9 mouse cellular contexts compared by ENCODE assay signal in genomic region chrX:73637415-73637814, GRCm38 (mm10). TPM values are rescaled to one million over a fixed set of nuclear protein-coding genes. Genes with fewer than 3 reads are reported as not detected.
A peak's percentile ranks its signal among the peaks of the same experiment; 100 is the strongest.
DNase-seq lines count a peak whose midpoint lies in the region; ATAC-seq and TF ChIP-seq lines count a peak whose summit lies in the region.
"Had no signal": no experiment of that assay in that cellular context is flagged by ENCODE, and none has a peak within 500 bp of the region (broad histone marks: within the 10 kb centered on the region; RNA-seq: fewer than 3 reads in every experiment).

No protein-coding gene starts in this region.

- H3K4me1 ChIP-seq in kidney, postnatal 0 days (replicated peaks; ENCODE audit: insufficient read depth, low read length) = no peaks in the 10 kb centered on the region
- no peaks in the 10 kb centered on the region for H3K4me1 ChIP-seq in embryonic facial prominence, embryonic 12.5 days
- H3K4me1 ChIP-seq in hindbrain, postnatal 0 days (ENCODE audit: insufficient read depth, low read length) = no peaks in the 10 kb centered on the region
- peaks cover 5% of the 10 kb centered on the region; the same call in 1 of the 2 replicates for H3K4me1 ChIP-seq in midbrain, embryonic 16.5 days (ENCODE audit: control insufficient read depth, insufficient read depth, low read length)

- no peak for ATAC-seq in kidney, postnatal 0 days (replicated peaks; ENCODE audit: low FRiP score, low read depth)
- ATAC-seq in embryonic facial prominence, embryonic 12.5 days (ENCODE audit: insufficient number of reproducible peaks, insufficient read depth, low FRiP score, low TSS enrichment) = no peak
- no peak for ATAC-seq in hindbrain, postnatal 0 days
- no peak for ATAC-seq in midbrain, embryonic 16.5 days
- no peak for ATAC-seq in megakaryocyte progenitor cell, adult 5-6 weeks (replicated peaks; ENCODE audit: poor library complexity)

- no peaks in the 10 kb centered on the region for H3K36me3 ChIP-seq in kidney, postnatal 0 days (ENCODE audit: insufficient read depth, low read length)
- H3K36me3 ChIP-seq in embryonic facial prominence, embryonic 12.5 days = no peaks in the 10 kb centered on the region
- H3K36me3 ChIP-seq in hindbrain, postnatal 0 days (ENCODE audit: insufficient read depth, low read length) = no peaks in the 10 kb centered on the region
- no peaks in the 10 kb centered on the region for H3K36me3 ChIP-seq in midbrain, embryonic 16.5 days (ENCODE audit: control insufficient read depth, insufficient read depth, low read length)

- H3K27ac ChIP-seq in kidney, postnatal 0 days = no peak overlapping the region
- no peak overlapping the region for H3K27ac ChIP-seq in embryonic facial prominence, embryonic 12.5 days
- no peak overlapping the region for H3K27ac ChIP-seq in hindbrain, postnatal 0 days
- H3K27ac ChIP-seq in midbrain, embryonic 16.5 days (ENCODE audit: low read length) = no peak overlapping the region

- WGBS in kidney, postnatal 0 days = 14% methylated on average over 19 of the region's 19 CpGs
- WGBS in embryonic facial prominence, embryonic 12.5 days = 14% methylated on average over 17 of the region's 19 CpGs
- WGBS in hindbrain, postnatal 0 days = 22% methylated on average over 18 of the region's 19 CpGs
- 23% methylated on average over 15 of the region's 19 CpGs for WGBS in midbrain, embryonic 16.5 days

- no peaks in the 10 kb centered on the region for H3K9me3 ChIP-seq in kidney, postnatal 0 days (replicated peaks; ENCODE audit: low read length)
- H3K9me3 ChIP-seq in embryonic facial prominence, embryonic 12.5 days = no peaks in the 10 kb centered on the region
- no peaks in the 10 kb centered on the region for H3K9me3 ChIP-seq in hindbrain, postnatal 0 days (ENCODE audit: low read length)
- no peaks in the 10 kb centered on the region for H3K9me3 ChIP-seq in midbrain, embryonic 16.5 days (replicated peaks; ENCODE audit: control insufficient read depth, low read length, poor library complexity, severe bottlenecking)

- H3K9ac ChIP-seq in kidney, postnatal 0 days (ENCODE audit: low read depth, low read length) = no peak overlapping the region
- no peak overlapping the region for H3K9ac ChIP-seq in embryonic facial prominence, embryonic 12.5 days
- no peak overlapping the region for H3K9ac ChIP-seq in hindbrain, postnatal 0 days (replicated peaks; ENCODE audit: low read length)
- 0 out of 2 replicates have a peak overlapping the region, but pooled peaks have one; percentile 25 for H3K9ac ChIP-seq in midbrain, embryonic 16.5 days (ENCODE audit: low read depth, low read length)

- H3K4me2 ChIP-seq in kidney, postnatal 0 days (ENCODE audit: low read length) = peak overlapping the region; percentile 58
- H3K4me2 ChIP-seq in embryonic facial prominence, embryonic 12.5 days (replicated peaks) = peak overlapping the region; percentile 57
- H3K4me2 ChIP-seq in hindbrain, postnatal 0 days (ENCODE audit: low read depth, low read length) = peak overlapping the region; percentile 56
- peak overlapping the region; percentile 80 for H3K4me2 ChIP-seq in midbrain, embryonic 16.5 days (ENCODE audit: low read length)

- peak overlapping the region; percentile 16; the same call in 1 of the 2 replicates for H3K4me3 ChIP-seq in kidney, postnatal 0 days (replicated peaks; ENCODE audit: low read depth, low read length)
- peak overlapping the region; percentile 31 for H3K4me3 ChIP-seq in embryonic facial prominence, embryonic 12.5 days
- H3K4me3 ChIP-seq in hindbrain, postnatal 0 days (ENCODE audit: low read length) = peak overlapping the region; percentile 26
- peak overlapping the region; percentile 38 for H3K4me3 ChIP-seq in midbrain, embryonic 16.5 days (ENCODE audit: low read depth, low read length)

- no peak for TF ChIP-seq CTCF in kidney, postnatal 0 days (IDR thresholded peaks at IDR 0.05; ENCODE audit: low read depth)
- TF ChIP-seq CTCF in hindbrain, postnatal 0 days (IDR thresholded peaks at IDR 0.05; ENCODE audit: low read depth) = no peak

- DNase-seq in kidney, postnatal 0 days (ENCODE audit: low spot score) = peak; percentile 16
- no peak for DNase-seq in kidney, postnatal 14 days
- DNase-seq in hindbrain, postnatal 0 days (ENCODE audit: low spot score) = no peak
- DNase-seq in ovary, postnatal 14 days (ENCODE audit: low spot score) = no peak
- no peak for DNase-seq in heart, adult 9 months (ENCODE audit: low spot score in 2 of 2)

- H3K27me3 ChIP-seq in kidney, postnatal 0 days (ENCODE audit: insufficient read depth, low read length) = no peaks in the 10 kb centered on the region
- peaks cover 61% of the 10 kb centered on the region for H3K27me3 ChIP-seq in embryonic facial prominence, embryonic 12.5 days
- peaks cover 7% of the 10 kb centered on the region; the same call in 1 of the 2 replicates for H3K27me3 ChIP-seq in hindbrain, postnatal 0 days (ENCODE audit: insufficient read depth, low read length)
- peaks cover 34% of the 10 kb centered on the region for H3K27me3 ChIP-seq in midbrain, embryonic 16.5 days (ENCODE audit: control insufficient read depth, insufficient read depth, low read depth, low read length)

RNA-seq across cellular contexts. Expression of gene Dusp9, which starts 1.8 kb away (rescaled TPM):
- 23.5 and 25.0 TPM in 2 replicates for polyA plus RNA-seq in kidney, postnatal 0 days (2015; fragmentation: Nextera tagmentation; extraction: Ambion mirVana)
- 23.2 and 23.7 TPM in 2 replicates for polyA plus RNA-seq in embryonic facial prominence, embryonic 12.5 days (2016; fragmentation: Nextera tagmentation; extraction: Ambion mirVana)
- total RNA-seq in hindbrain, postnatal 0 days (2014; rRNA removed) = 2.3 and 3.3 TPM in 2 replicates
- 1.1 and 1.3 TPM in 2 replicates for polyA plus RNA-seq in hindbrain, postnatal 0 days (2015; fragmentation: Nextera tagmentation; extraction: Ambion mirVana)
- polyA plus RNA-seq in midbrain, embryonic 16.5 days (2015; fragmentation: Nextera tagmentation; extraction: Ambion mirVana) = 0.21 and 0.22 TPM in 2 replicates
- total RNA-seq in megakaryocyte progenitor cell, adult 5-6 weeks (2015) = 0.22 and 0.67 TPM in 2 replicates
- 0.44 and 0.67 TPM in 2 replicates for total RNA-seq in megakaryocyte progenitor cell, adult 5-6 weeks (2017)
- total RNA-seq: heart, postnatal 14 days had no signal

RNA-seq across cellular contexts. Expression of gene Pnck, which starts 22.5 kb away (rescaled TPM):
- 15.7 and 18.7 TPM in 2 replicates for polyA plus RNA-seq in kidney, postnatal 0 days (2015; fragmentation: Nextera tagmentation; extraction: Ambion mirVana)
- polyA plus RNA-seq in embryonic facial prominence, embryonic 12.5 days (2016; fragmentation: Nextera tagmentation; extraction: Ambion mirVana) = 13.1 and 13.5 TPM in 2 replicates
- total RNA-seq in hindbrain, postnatal 0 days (2014; rRNA removed) = 109 and 116 TPM in 2 replicates
- polyA plus RNA-seq in hindbrain, postnatal 0 days (2015; fragmentation: Nextera tagmentation; extraction: Ambion mirVana) = 145 and 149 TPM in 2 replicates
- 197 and 208 TPM in 2 replicates for polyA plus RNA-seq in midbrain, embryonic 16.5 days (2015; fragmentation: Nextera tagmentation; extraction: Ambion mirVana)
- total RNA-seq in megakaryocyte progenitor cell, adult 5-6 weeks (2015) = 0.71 and 1.2 TPM in 2 replicates
- 0.21 TPM in 1 of 2 replicates, not detected in the other for total RNA-seq in megakaryocyte progenitor cell, adult 5-6 weeks (2017)

RNA-seq across cellular contexts. Expression of gene Slc6a8, which starts 35.5 kb away (rescaled TPM):
- polyA plus RNA-seq in kidney, postnatal 0 days (2015; fragmentation: Nextera tagmentation; extraction: Ambion mirVana) = 12.0 and 12.2 TPM in 2 replicates
- polyA plus RNA-seq in embryonic facial prominence, embryonic 12.5 days (2016; fragmentation: Nextera tagmentation; extraction: Ambion mirVana) = 8.3 and 9.0 TPM in 2 replicates
- 60.6 and 61.1 TPM in 2 replicates for total RNA-seq in hindbrain, postnatal 0 days (2014; rRNA removed)
- 7.6 and 8.2 TPM in 2 replicates for polyA plus RNA-seq in hindbrain, postnatal 0 days (2015; fragmentation: Nextera tagmentation; extraction: Ambion mirVana)
- 6.6 and 7.3 TPM in 2 replicates for polyA plus RNA-seq in midbrain, embryonic 16.5 days (2015; fragmentation: Nextera tagmentation; extraction: Ambion mirVana)
- 0.07 and 0.61 TPM in 2 replicates for total RNA-seq in megakaryocyte progenitor cell, adult 5-6 weeks (2015)
- total RNA-seq in megakaryocyte progenitor cell, adult 5-6 weeks (2017) = 0.04 TPM in 1 of 2 replicates, not detected in the other

Comparison
In these comparisons a context has a peak if more than half of its experiments do, and no peak if none do; other contexts are left out.
1. RNA of gene Dusp9, which starts 1.8 kb away (polyA plus RNA-seq): 23.2 to 23.7 TPM in embryonic facial prominence, embryonic 12.5 days and 23.5 to 25.0 TPM in kidney, postnatal 0 days; 1.1 to 1.3 TPM in hindbrain, postnatal 0 days and 0.21 to 0.22 TPM in midbrain, embryonic 16.5 days; every median in the first group is over 10 times any median in the second.
2. Peak in every context shown above with its lines, with median percentiles within 50 percentile points of each other: H3K4me2 ChIP-seq and H3K4me3 ChIP-seq.